Mouse (Mus musculus): ENCODE results near the gene Fbxl8.

- no peak for TF ChIP-seq EP300 (optimal IDR thresholded peaks at IDR 0.05)
- TF ChIP-seq CTCF (IDR thresholded peaks at IDR 0.05; ENCODE audit: low read depth), result peak; percentile 90
Observed at GRCm38 (mm10) chr8:105283074-105283473, 18.6 kb downstream of the Fbxl8 start.
